Mouse (Mus musculus): ENCODE measurements around the gene Ppp3ca. TPM values are rescaled to one million over a fixed set of nuclear protein-coding genes. Genes with fewer than 3 reads are reported as not detected.
"Not testable (repeated sequence)": the region's sequence is repeated elsewhere in the genome, so short reads cannot be mapped to it uniquely, and the experiment has no call there.

Ppp3ca gene
- polyA plus RNA-seq, 1 experiment from 2014 or later, result 127 TPM

- Histone ChIP-seq H3K27ac (no peak overlapping the region), H3K9ac (no peak overlapping the region), H3K4me3 (no peak overlapping the region), H3K4me2 (replicated peaks) (no peak overlapping the region), H3K36me3 (no peaks in the 10 kb centered on the region), H3K9me3 (replicated peaks) (no peaks in the 10 kb centered on the region), H3K4me1 (peaks cover 7% of the 10 kb centered on the region; the same call in 1 of the 2 replicates), H3K27me3 (no peaks in the 10 kb centered on the region)
- WGBS, result 84% methylated on average over 7 of the region's 7 CpGs
- ATAC-seq (ENCODE audit: low FRiP score), result no peak
Measured at GRCm38 (mm10) chr3:136691984-136692383, 22.1 kb downstream of the Ppp3ca start.

- Histone ChIP-seq H3K27me3 (no peaks in the 10 kb centered on the region), H3K9ac (no peak overlapping the region), H3K4me1 (0 out of 2 replicates have a peak, but pooled peaks cover 2% of the 10 kb centered on the region), H3K9me3 (replicated peaks) (no peaks in the 10 kb centered on the region), H3K4me2 (replicated peaks) (no peak overlapping the region), H3K36me3 (no peaks in the 10 kb centered on the region), H3K4me3 (no peak overlapping the region), H3K27ac (no peak overlapping the region)
- WGBS, result 94% methylated on average over 1 of the region's 1 CpGs
- ATAC-seq (ENCODE audit: low FRiP score), result no peak
Measured at GRCm38 (mm10) chr3:136693547-136693946, 23.6 kb downstream of the Ppp3ca start.

- Histone ChIP-seq H3K36me3 (no peaks in the 10 kb centered on the region), H3K27me3 (no peaks in the 10 kb centered on the region), H3K4me2 (replicated peaks) (no peak overlapping the region), H3K9me3 (replicated peaks) (no peaks in the 10 kb centered on the region), H3K4me1 (0 out of 2 replicates have a peak, but pooled peaks cover 2% of the 10 kb centered on the region), H3K27ac (no peak overlapping the region), H3K9ac (no peak overlapping the region), H3K4me3 (no peak overlapping the region)
- WGBS, result 82% methylated on average over 3 of the region's 3 CpGs
- no peak for ATAC-seq (ENCODE audit: low FRiP score)
Measured at GRCm38 (mm10) chr3:136697626-136698191, 27.8 kb downstream of the Ppp3ca start.

GRCm38 (mm10) chr3:136699711-136700110 is 29.8 kb downstream of the Ppp3ca start:
- not testable (repeated sequence) for ATAC-seq (ENCODE audit: low FRiP score); H3K27me3 ChIP-seq; H3K9me3 ChIP-seq (replicated peaks); H3K4me2 ChIP-seq (replicated peaks); H3K9ac ChIP-seq; H3K4me1 ChIP-seq; H3K4me3 ChIP-seq; H3K27ac ChIP-seq; H3K36me3 ChIP-seq

- no peak for ATAC-seq (ENCODE audit: low FRiP score)
- H3K36me3 ChIP-seq, result no peaks in the 10 kb centered on the region
- H3K9ac ChIP-seq, result no peak overlapping the region
- H3K27ac ChIP-seq, result no peak overlapping the region
- H3K4me1 ChIP-seq, result peaks cover 10% of the 10 kb centered on the region; the same call in 1 of the 2 replicates
- 75% methylated on average over 11 of the region's 11 CpGs for WGBS
- H3K9me3 ChIP-seq (replicated peaks), result no peaks in the 10 kb centered on the region
- no peaks in the 10 kb centered on the region for H3K27me3 ChIP-seq
- no peak overlapping the region for H3K4me2 ChIP-seq (replicated peaks)
- no peak overlapping the region for H3K4me3 ChIP-seq
Measured at GRCm38 (mm10) chr3:136700447-136701009, 30.6 kb downstream of the Ppp3ca start.

GRCm38 (mm10) chr3:136702861-136703260 is 32.9 kb downstream of the Ppp3ca start:
- Histone ChIP-seq H3K27ac (no peak overlapping the region), H3K9ac (no peak overlapping the region), H3K27me3 (no peaks in the 10 kb centered on the region), H3K4me1 (peaks cover 13% of the 10 kb centered on the region; the same call in 1 of the 2 replicates), H3K9me3 (replicated peaks) (no peaks in the 10 kb centered on the region), H3K36me3 (no peaks in the 10 kb centered on the region), H3K4me3 (no peak overlapping the region), H3K4me2 (replicated peaks) (no peak overlapping the region)
- no peak for ATAC-seq (ENCODE audit: low FRiP score)
- WGBS, result 78% methylated on average over 2 of the region's 2 CpGs

- Histone ChIP-seq H3K27me3 (no peaks in the 10 kb centered on the region), H3K4me3 (no peak overlapping the region), H3K9me3 (replicated peaks) (no peaks in the 10 kb centered on the region), H3K4me1 (peaks cover 13% of the 10 kb centered on the region; the same call in 1 of the 2 replicates), H3K9ac (no peak overlapping the region), H3K36me3 (no peaks in the 10 kb centered on the region), H3K4me2 (replicated peaks) (no peak overlapping the region), H3K27ac (no peak overlapping the region)
- ATAC-seq (ENCODE audit: low FRiP score), result no peak
- WGBS, result 71% methylated on average over 12 of the region's 12 CpGs
Measured at GRCm38 (mm10) chr3:136704515-136705247, 34.8 kb downstream of the Ppp3ca start.

- WGBS, result 78% methylated on average over 4 of the region's 4 CpGs
Measured at GRCm38 (mm10) chr3:136706048-136706447, 36.1 kb downstream of the Ppp3ca start.

GRCm38 (mm10) chr3:136706771-136707170 is 36.8 kb downstream of the Ppp3ca start:
- ATAC-seq (ENCODE audit: low FRiP score), result no peak
- WGBS, result 79% methylated on average over 7 of the region's 7 CpGs

More at GRCm38 (mm10) chr3:136706048-136706447, 36.1 kb downstream of the Ppp3ca start:
- H3K4me2 ChIP-seq (replicated peaks), result no peak overlapping the region
- H3K9me3 ChIP-seq (replicated peaks), result no peaks in the 10 kb centered on the region
- no peaks in the 10 kb centered on the region for H3K36me3 ChIP-seq
- no peak overlapping the region for H3K27ac ChIP-seq
- H3K4me1 ChIP-seq, result peaks cover 13% of the 10 kb centered on the region; the same call in 1 of the 2 replicates
- no peak overlapping the region for H3K9ac ChIP-seq
- no peak overlapping the region for H3K4me3 ChIP-seq
- no peaks in the 10 kb centered on the region for H3K27me3 ChIP-seq
- no peak for ATAC-seq (ENCODE audit: low FRiP score)

GRCm38 (mm10) chr3:136707222-136708019 is 37.5 kb downstream of the Ppp3ca start:
- H3K4me2 ChIP-seq (replicated peaks), result no peak overlapping the region
- no peak overlapping the region for H3K27ac ChIP-seq
- no peak for ATAC-seq (ENCODE audit: low FRiP score)
- peaks cover 3% of the 10 kb centered on the region; the same call in 1 of the 2 replicates for H3K36me3 ChIP-seq
- H3K9me3 ChIP-seq (replicated peaks), result no peaks in the 10 kb centered on the region
- 58% methylated on average over 3 of the region's 3 CpGs for WGBS
- H3K4me3 ChIP-seq, result no peak overlapping the region
- H3K9ac ChIP-seq, result no peak overlapping the region
- H3K27me3 ChIP-seq, result no peaks in the 10 kb centered on the region
- peaks cover 13% of the 10 kb centered on the region; the same call in 1 of the 2 replicates for H3K4me1 ChIP-seq

More at GRCm38 (mm10) chr3:136706771-136707170, 36.8 kb downstream of the Ppp3ca start:
- no peaks in the 10 kb centered on the region for H3K27me3 ChIP-seq
- no peaks in the 10 kb centered on the region for H3K9me3 ChIP-seq (replicated peaks)
- no peak overlapping the region for H3K4me3 ChIP-seq
- no peak overlapping the region for H3K27ac ChIP-seq
- no peak overlapping the region for H3K4me2 ChIP-seq (replicated peaks)
- no peak overlapping the region for H3K9ac ChIP-seq
- peaks cover 2% of the 10 kb centered on the region; the same call in 1 of the 2 replicates for H3K36me3 ChIP-seq
- H3K4me1 ChIP-seq, result peaks cover 13% of the 10 kb centered on the region; the same call in 1 of the 2 replicates

- H3K4me2 ChIP-seq (replicated peaks), result no peak overlapping the region
- ATAC-seq (ENCODE audit: low FRiP score), result no peak
- H3K9me3 ChIP-seq (replicated peaks), result no peaks in the 10 kb centered on the region
- H3K9ac ChIP-seq, result no peak overlapping the region
- no peak overlapping the region for H3K27ac ChIP-seq
- H3K36me3 ChIP-seq, result peaks cover 3% of the 10 kb centered on the region; the same call in 1 of the 2 replicates
- no peaks in the 10 kb centered on the region for H3K27me3 ChIP-seq
- peaks cover 13% of the 10 kb centered on the region; the same call in 1 of the 2 replicates for H3K4me1 ChIP-seq
- H3K4me3 ChIP-seq, result no peak overlapping the region
- whole genome bisulfite sequencing, result 71% methylated on average over 1 of the region's 1 CpGs
Measured at GRCm38 (mm10) chr3:136708230-136708629, 38.3 kb downstream of the Ppp3ca start.
